Mouse (Mus musculus) liver, embryonic 15.5 days (tissue): ENCODE results near the gene Cux2. TPM values are rescaled to one million over a fixed set of nuclear protein-coding genes. Genes with fewer than 3 reads are reported as not detected.
A peak's percentile ranks its signal among the peaks of the same experiment; 100 is the strongest.

ENCODE experiments used
- ATAC-seq: fragments of 200-750 bp; cut with Nextera tagmentation; 2 replicates; pipeline ENCODE4 v1.8.0; 2017; ENCODE audit warnings: moderate number of reproducible peaks, mild to moderate bottlenecking, moderate library complexity; ENCODE audit not compliant: insufficient read depth
- H3K27ac ChIP-seq: fragments of 300-500 bp; sonication (generic); replicated peaks from 2 replicates; pipeline ENCODE4 v1.5.1; 2015; ENCODE audit warnings: mild to moderate bottlenecking, inconsistent platforms
- H3K27me3 ChIP-seq: fragments of 300-500 bp; sonication (generic); 2 replicates; pipeline ENCODE4 v1.6.1; 2015; ENCODE audit warnings: mild to moderate bottlenecking, inconsistent platforms
- H3K36me3 ChIP-seq: fragments of 300-500 bp; sonication (generic); replicated peaks from 2 replicates; pipeline ENCODE4 v1.6.1; 2015; ENCODE audit warnings: moderate library complexity, mild to moderate bottlenecking, inconsistent platforms
- H3K4me1 ChIP-seq: fragments of 300-500 bp; sonication (generic); replicated peaks from 2 replicates; pipeline ENCODE4 v1.6.1; 2015; ENCODE audit warnings: inconsistent platforms
- H3K4me2 ChIP-seq: fragments of 300-500 bp; sonication (generic); 2 replicates; pipeline ENCODE4 v1.6.1; 2015; ENCODE audit warnings: moderate library complexity, mild to moderate bottlenecking, inconsistent platforms
- H3K4me3 ChIP-seq: fragments of 300-500 bp; sonication (generic); replicated peaks from 2 replicates; pipeline ENCODE4 v1.5.1; 2015; ENCODE audit warnings: mild to moderate bottlenecking, inconsistent platforms
- H3K9ac ChIP-seq: fragments of 300-500 bp; sonication (generic); 2 replicates; pipeline ENCODE4 v1.6.1; 2015; ENCODE audit warnings: moderate library complexity, mild to moderate bottlenecking, inconsistent platforms
- H3K9me3 ChIP-seq: fragments of 300-500 bp; sonication (generic); replicated peaks from 2 replicates; pipeline ENCODE4 v1.6.1; 2016; ENCODE audit warnings: inconsistent platforms
- WGBS: fragments of 180-500 bp; shearing (Covaris S2); methylation state at CpG from one replicate; pipeline ENCODE4 v1.1.7; 2015; ENCODE audit warnings: mixed read lengths; ENCODE audit not compliant: insufficient replicate concordance; 5-methylcytosine and 5-hydroxymethylcytosine counted together
- polyA plus RNA-seq: library from polyadenylated mRNA; unstranded; fragments of >200 nt; fragmentation: Nextera tagmentation; extraction: Ambion mirVana; gene quantifications from 2 replicates; pipeline ENCODE4 v1.2.1, GENCODE M21; 2015

Cux2 gene
- polyA plus RNA-seq, 1 experiment from 2014 or later = 1.8 TPM

DNA sequence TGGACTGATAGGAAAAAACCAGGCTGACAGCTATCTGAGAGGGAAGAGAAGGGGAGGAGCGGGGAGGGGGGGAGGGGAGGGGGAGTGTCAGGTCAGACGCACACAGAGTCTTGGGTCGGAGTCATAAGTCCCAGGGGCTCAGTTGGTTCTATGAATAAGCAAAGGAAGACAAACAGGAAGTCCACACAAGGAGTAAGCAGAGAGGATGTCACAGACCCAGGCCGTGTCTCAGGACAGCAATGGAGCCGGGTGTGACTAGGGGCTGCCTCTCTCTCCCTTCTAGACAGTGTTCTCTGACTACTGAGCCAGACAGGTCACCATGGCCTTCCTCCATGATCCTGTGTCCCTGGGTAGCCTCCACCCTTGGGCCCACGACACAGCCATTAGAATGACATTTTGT, 179.1 kb downstream of the Cux2 start:
- Histone ChIP-seq H3K4me1 (no peaks in the 10 kb centered on the region), H3K36me3 (no peaks in the 10 kb centered on the region), H3K27me3 (no peaks in the 10 kb centered on the region), H3K4me2 (no peak overlapping the region), H3K4me3 (no peak overlapping the region), H3K9ac (no peak overlapping the region), H3K9me3 (no peaks in the 10 kb centered on the region), H3K27ac (no peak overlapping the region)
- WGBS = 32% methylated on average over 6 of the region's 6 CpGs
- ATAC-seq = no peak

DNA sequence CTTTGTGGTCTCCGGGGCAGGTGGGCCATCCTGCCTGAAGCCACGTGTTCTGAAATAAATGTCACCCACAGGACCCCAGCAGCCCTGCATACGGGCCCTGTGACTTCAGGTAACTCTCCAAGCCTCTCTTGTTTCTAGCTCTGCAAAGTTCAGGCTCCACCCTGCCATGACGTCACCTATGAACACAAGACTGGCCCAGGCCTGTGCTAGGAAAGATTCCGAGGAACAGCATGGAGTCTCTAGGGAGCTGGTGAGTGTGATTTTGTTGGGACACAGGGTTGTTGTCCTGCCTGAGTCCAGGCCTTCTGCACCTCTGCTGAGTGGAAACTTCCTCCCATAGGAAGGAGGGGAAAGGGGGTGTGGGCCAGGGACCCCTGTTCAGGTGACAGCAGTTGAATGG, 181.9 kb downstream of the Cux2 start:
- Histone ChIP-seq H3K27me3 (no peaks in the 10 kb centered on the region), H3K9ac (no peak overlapping the region), H3K4me2 (no peak overlapping the region), H3K4me3 (no peak overlapping the region), H3K36me3 (no peaks in the 10 kb centered on the region), H3K9me3 (no peaks in the 10 kb centered on the region), H3K27ac (no peak overlapping the region), H3K4me1 (0 out of 2 replicates have a peak, but pooled peaks cover 3% of the 10 kb centered on the region)
- whole genome bisulfite sequencing = 55% methylated on average over 5 of the region's 5 CpGs
- ATAC-seq = no peak

GRCm38 (mm10) chr5:121864330-121864729, 185.6 kb downstream of the Cux2 start:
- H3K36me3 ChIP-seq = no peaks in the 10 kb centered on the region
- no peaks in the 10 kb centered on the region for H3K27me3 ChIP-seq
- H3K4me1 ChIP-seq = 0 out of 2 replicates have a peak, but pooled peaks cover 3% of the 10 kb centered on the region
- WGBS = 15% methylated on average over 9 of the region's 11 CpGs
- H3K9ac ChIP-seq = no peak overlapping the region
- H3K4me2 ChIP-seq = no peak overlapping the region
- H3K4me3 ChIP-seq = no peak overlapping the region
- no peak overlapping the region for H3K27ac ChIP-seq
- H3K9me3 ChIP-seq = no peaks in the 10 kb centered on the region
- ATAC-seq = no peak

GRCm38 (mm10) chr5:121861964-121862363, 187.9 kb downstream of the Cux2 start:
- WGBS = 44% methylated on average over 5 of the region's 5 CpGs
- Histone ChIP-seq H3K27me3 (no peaks in the 10 kb centered on the region), H3K9me3 (no peaks in the 10 kb centered on the region), H3K4me1 (0 out of 2 replicates have a peak, but pooled peaks cover 6% of the 10 kb centered on the region), H3K36me3 (no peaks in the 10 kb centered on the region), H3K4me3 (no peak overlapping the region), H3K4me2 (no peak overlapping the region), H3K9ac (no peak overlapping the region), H3K27ac (no peak overlapping the region)
- ATAC-seq = no peak

DNA sequence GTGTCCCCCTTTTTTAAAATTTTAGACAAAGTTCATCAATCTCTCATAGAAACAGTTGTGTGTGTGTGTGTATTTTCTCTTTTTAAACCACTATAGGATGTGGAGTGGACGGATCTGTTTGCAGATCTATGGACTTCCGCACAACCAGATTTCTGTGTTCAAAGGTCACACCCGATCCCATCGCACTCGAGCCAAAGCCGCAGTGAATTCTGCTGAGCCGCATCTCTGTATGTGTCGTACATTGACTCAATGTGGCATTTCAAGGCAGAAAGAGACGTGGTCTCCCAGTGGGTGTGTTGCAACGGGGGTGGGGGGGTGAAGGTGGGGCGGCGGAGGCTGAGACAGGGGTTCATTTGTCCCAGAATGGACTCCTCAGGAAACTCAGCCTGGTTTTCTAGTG, 191.5 kb downstream of the Cux2 start:
- H3K9ac ChIP-seq = no peak overlapping the region
- no peaks in the 10 kb centered on the region for H3K36me3 ChIP-seq
- no peak overlapping the region for H3K4me3 ChIP-seq
- H3K27ac ChIP-seq = 0 out of 2 replicates have a peak overlapping the region, but pooled peaks have one; percentile 3
- H3K4me1 ChIP-seq = peaks cover 5% of the 10 kb centered on the region; the same call in 1 of the 2 replicates
- no peaks in the 10 kb centered on the region for H3K27me3 ChIP-seq
- H3K9me3 ChIP-seq = no peaks in the 10 kb centered on the region
- H3K4me2 ChIP-seq = no peak overlapping the region
- WGBS = 66% methylated on average over 12 of the region's 12 CpGs
- no peak for ATAC-seq

GRCm38 (mm10) chr5:121856740-121857139, 193.2 kb downstream of the Cux2 start:
- H3K4me3 ChIP-seq = no peak overlapping the region
- no peak overlapping the region for H3K9ac ChIP-seq
- H3K4me1 ChIP-seq = peaks cover 13% of the 10 kb centered on the region; the same call in 1 of the 2 replicates
- 64% methylated on average over 11 of the region's 11 CpGs for WGBS
- peaks cover 9% of the 10 kb centered on the region; the same call in 1 of the 2 replicates for H3K36me3 ChIP-seq
- no peaks in the 10 kb centered on the region for H3K9me3 ChIP-seq
- H3K4me2 ChIP-seq = no peak overlapping the region
- no peak for ATAC-seq
- H3K27me3 ChIP-seq = no peaks in the 10 kb centered on the region
- H3K27ac ChIP-seq = no peak overlapping the region

- Histone ChIP-seq H3K36me3 (peaks cover 9% of the 10 kb centered on the region; the same call in 1 of the 2 replicates), H3K9ac (no peak overlapping the region), H3K9me3 (no peaks in the 10 kb centered on the region), H3K4me3 (no peak overlapping the region), H3K4me1 (peaks cover 27% of the 10 kb centered on the region), H3K27me3 (0 out of 2 replicates have a peak, but pooled peaks cover 5% of the 10 kb centered on the region), H3K27ac (no peak overlapping the region), H3K4me2 (no peak overlapping the region)
- ATAC-seq = no peak
- 72% methylated on average over 10 of the region's 10 CpGs for WGBS
These were observed 195.1 kb downstream of the Cux2 start for GRCm38 (mm10) chr5:121854768-121855167.

GRCm38 (mm10) chr5:121853368-121854051, 196.4 kb downstream of the Cux2 start:
- Histone ChIP-seq H3K9me3 (no peaks in the 10 kb centered on the region), H3K27me3 (0 out of 2 replicates have a peak, but pooled peaks cover 7% of the 10 kb centered on the region), H3K27ac (peak overlapping the region; percentile 62), H3K4me2 (no peak overlapping the region), H3K4me3 (no peak overlapping the region), H3K9ac (no peak overlapping the region), H3K4me1 (peaks cover 34% of the 10 kb centered on the region), H3K36me3 (peaks cover 9% of the 10 kb centered on the region; the same call in 1 of the 2 replicates)
- ATAC-seq = peak; percentile 67
- 81% methylated on average over 9 of the region's 9 CpGs for WGBS

DNA sequence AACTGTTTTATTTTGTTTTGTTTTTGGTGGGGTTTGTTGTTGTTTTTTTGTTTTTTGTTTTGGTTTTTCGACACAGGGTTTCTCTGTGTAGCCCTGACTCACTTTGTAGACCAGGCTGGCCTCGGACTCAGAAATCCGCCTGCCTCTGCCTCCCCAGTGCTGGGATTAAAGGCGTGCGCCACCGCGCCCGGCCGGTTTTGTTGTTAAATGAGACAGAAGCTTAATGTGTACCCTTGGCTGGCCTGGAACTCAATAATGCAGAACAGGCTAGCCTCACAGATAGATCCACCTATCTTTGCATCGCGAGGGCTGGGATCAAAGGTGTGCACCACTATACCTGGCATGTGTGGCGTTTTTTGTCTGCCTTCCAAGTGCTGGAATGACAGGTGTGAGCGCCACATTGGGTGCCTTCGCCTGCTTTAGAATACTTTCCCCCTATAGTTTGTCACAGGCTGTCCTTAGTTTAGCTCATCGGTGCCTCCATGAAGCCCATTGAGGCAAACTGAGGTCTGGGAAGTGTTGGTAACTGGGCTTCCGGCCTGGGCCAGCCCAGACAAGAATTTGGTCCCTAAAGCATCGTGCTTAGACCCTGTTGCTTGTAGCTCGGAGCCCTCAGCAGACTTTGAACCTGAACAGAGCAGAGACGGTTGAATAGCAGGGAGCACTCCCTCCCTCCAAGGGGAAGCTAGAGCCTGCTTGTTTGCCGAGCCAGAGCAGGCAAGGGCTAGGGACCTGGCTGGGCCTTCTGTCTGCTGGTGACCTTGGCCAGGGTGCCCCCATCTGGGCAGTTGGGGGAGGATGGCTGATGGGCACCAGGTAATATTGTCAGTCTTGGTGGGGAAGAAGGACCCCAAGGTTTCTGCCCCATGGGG, 200.2 kb downstream of the Cux2 start:
- Histone ChIP-seq H3K4me3 (peak overlapping the region; percentile 84), H3K27ac (0 out of 2 replicates have a peak overlapping the region, but pooled peaks have one; percentile 0), H3K9me3 (no peaks in the 10 kb centered on the region), H3K4me2 (peak overlapping the region; percentile 91), H3K36me3 (peaks cover 9% of the 10 kb centered on the region; the same call in 1 of the 2 replicates), H3K4me1 (peaks cover 48% of the 10 kb centered on the region), H3K9ac (0 out of 2 replicates have a peak overlapping the region, but pooled peaks have one; percentile 2), H3K27me3 (peaks cover 24% of the 10 kb centered on the region)
- no peak for ATAC-seq
- 43% methylated on average over 20 of the region's 20 CpGs for WGBS

DNA sequence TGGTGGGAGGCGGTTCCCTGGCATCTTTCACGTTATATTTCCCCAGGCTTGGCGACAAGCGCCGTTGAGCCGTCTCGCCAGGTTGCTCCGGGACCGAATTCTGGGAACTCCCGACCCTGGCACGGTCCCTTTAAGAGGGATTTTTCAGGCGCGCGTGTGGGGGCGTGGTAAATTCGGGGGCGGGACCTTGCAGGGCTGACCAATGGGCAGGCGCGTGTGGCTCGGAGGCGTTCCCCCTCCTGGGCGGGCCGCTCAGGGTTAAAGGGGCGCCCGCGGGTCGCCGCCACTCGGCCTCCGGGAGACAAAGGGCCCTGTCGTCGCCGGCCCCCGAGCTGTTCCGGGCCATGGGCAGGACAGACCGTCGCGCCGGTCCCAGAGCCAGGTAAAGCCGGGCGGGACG, 201.2 kb downstream of the Cux2 start, which contains the start of gene Pheta1:
Gene Pheta1 (plus strand): TSS at position 242 of the 400 bp plus-strand sequence.
- Histone ChIP-seq H3K4me3 (peak within 1 kb of the TSS; percentile 84), H3K4me2 (peak within 1 kb of the TSS; percentile 91), H3K27me3 (peaks cover 33% of the 10 kb centered on the region), H3K36me3 (peaks cover 9% of the 10 kb centered on the region; the same call in 1 of the 2 replicates), H3K9me3 (no peaks in the 10 kb centered on the region), H3K4me1 (peaks cover 48% of the 10 kb centered on the region), H3K27ac (peak within 1 kb of the TSS; percentile 76), H3K9ac (peak within 1 kb of the TSS; percentile 72)
- WGBS = under 1% methylated on average over 41 of the region's 42 CpGs
- peak; percentile 81 for ATAC-seq
